Mouse (Mus musculus) stomach, embryonic 14.5 days (tissue): ENCODE measurements around the gene 4933415A04Rik. TPM values are rescaled to one million over a fixed set of nuclear protein-coding genes. Genes with fewer than 3 reads are reported as not detected.

Experiments used
- ATAC-seq: fragments of 200-750 bp; cut with Nextera tagmentation; 2 replicates; pipeline ENCODE4 v1.8.0; 2017; ENCODE audit warnings: low read depth, moderate TSS enrichment; ENCODE audit not compliant: insufficient number of reproducible peaks, insufficient read depth, low FRiP score
- H3K27ac ChIP-seq: fragments of 300-500 bp; sonication (generic); 2 replicates; pipeline ENCODE4 v1.5.1; 2014; ENCODE audit warnings: mild to moderate bottlenecking, low read length, moderate library complexity, mixed read lengths
- H3K27me3 ChIP-seq: fragments of 300-500 bp; sonication (generic); 2 replicates; pipeline ENCODE4 v1.6.1; 2014; ENCODE audit warnings: low read length, control low read depth, mixed read lengths; ENCODE audit not compliant: control insufficient read depth, insufficient read depth
- H3K36me3 ChIP-seq: fragments of 300-500 bp; sonication (generic); 2 replicates; pipeline ENCODE4 v1.6.1; 2014; ENCODE audit warnings: mild to moderate bottlenecking, control low read depth, low read length, moderate library complexity, mixed read lengths; ENCODE audit not compliant: control insufficient read depth, insufficient read depth
- H3K4me1 ChIP-seq: fragments of 300-500 bp; sonication (generic); 2 replicates; pipeline ENCODE4 v1.6.1; 2014; ENCODE audit warnings: low read length, control low read depth, mixed read lengths; ENCODE audit not compliant: control insufficient read depth, insufficient read depth
- H3K4me2 ChIP-seq: fragments of 300-500 bp; sonication (generic); replicated peaks from 2 replicates; pipeline ENCODE4 v1.6.1; 2014; ENCODE audit warnings: low read depth, low read length, control low read depth
- H3K4me3 ChIP-seq: fragments of 300-500 bp; sonication (generic); 2 replicates; pipeline ENCODE4 v1.5.1; 2014; ENCODE audit warnings: low read depth, low read length, control low read depth
- H3K9ac ChIP-seq: fragments of 300-500 bp; sonication (generic); replicated peaks from 2 replicates; pipeline ENCODE4 v1.6.1; 2014; ENCODE audit warnings: low read depth, mild to moderate bottlenecking, control low read depth, low read length, moderate library complexity, mixed read lengths
- H3K9me3 ChIP-seq: fragments of 300-500 bp; sonication (generic); 2 replicates; pipeline ENCODE4 v1.6.1; 2016; ENCODE audit warnings: low read depth, low read length, control low read depth; ENCODE audit not compliant: control insufficient read depth
- WGBS: fragments of 180-500 bp; shearing (Covaris S2); extraction: QIAGEN DNeasy Blood & Tissue Kit; methylation state at CpG from one replicate; pipeline ENCODE4 v1.1.7; 2014; 5-methylcytosine and 5-hydroxymethylcytosine counted together
- polyA plus RNA-seq: library from polyadenylated mRNA; unstranded; fragments of >200 nt; fragmentation: Nextera tagmentation; extraction: Ambion mirVana; gene quantifications from 2 replicates; pipeline ENCODE4 v1.2.1, GENCODE M21; 2014

The 4933415A04Rik gene
- polyA plus RNA-seq, 1 experiment from 2014 or later = 6.2 TPM

GRCm38 (mm10) chr11:43585211-43586005, 1.4 kb upstream of the 4933415A04Rik start:
- ATAC-seq = no peak
- WGBS = 93% methylated on average over 22 of the region's 22 CpGs
- no peaks in the 10 kb centered on the region for H3K9me3 ChIP-seq
- H3K9ac ChIP-seq = no peak overlapping the region
- H3K4me2 ChIP-seq = no peak overlapping the region
- 0 out of 2 replicates have a peak, but pooled peaks cover 3% of the 10 kb centered on the region for H3K4me1 ChIP-seq
- no peak overlapping the region for H3K27ac ChIP-seq
- H3K27me3 ChIP-seq = no peaks in the 10 kb centered on the region
- H3K36me3 ChIP-seq = peaks cover 17% of the 10 kb centered on the region
- no peak overlapping the region for H3K4me3 ChIP-seq

DNA sequence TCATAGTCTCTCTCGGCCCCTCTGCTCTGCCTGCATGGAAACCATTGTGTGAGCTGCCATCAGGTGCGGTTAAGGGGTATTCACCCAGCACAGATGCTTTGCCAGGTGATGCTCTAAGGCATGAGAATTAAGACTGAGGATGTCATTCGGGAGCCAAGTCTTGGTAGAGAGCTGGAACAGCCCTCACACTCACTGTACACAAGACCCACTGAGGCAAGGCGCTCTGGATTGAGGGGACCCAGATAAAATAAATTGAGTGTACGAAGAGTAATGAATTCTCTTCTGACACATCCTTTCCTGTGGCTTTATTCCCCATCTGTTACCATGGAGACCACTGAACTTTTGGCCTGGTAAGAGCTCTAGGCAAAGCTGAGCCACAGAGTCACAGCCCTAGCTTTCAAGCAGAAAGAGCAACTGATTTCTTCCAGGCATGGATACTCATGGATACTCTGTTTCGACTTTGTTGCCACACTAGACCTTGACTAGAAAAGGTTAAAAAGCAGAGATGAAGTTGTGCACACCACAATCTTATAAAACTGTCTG, 2.8 kb downstream of the 4933415A04Rik start:
- Histone ChIP-seq H3K4me1 (0 out of 2 replicates have a peak, but pooled peaks cover 5% of the 10 kb centered on the region), H3K9ac (no peak overlapping the region), H3K4me2 (no peak overlapping the region), H3K4me3 (no peak overlapping the region), H3K36me3 (peaks cover 14% of the 10 kb centered on the region), H3K27ac (no peak overlapping the region), H3K9me3 (no peaks in the 10 kb centered on the region), H3K27me3 (no peaks in the 10 kb centered on the region)
- 36% methylated on average over 6 of the region's 6 CpGs for WGBS
- no peak for ATAC-seq

DNA sequence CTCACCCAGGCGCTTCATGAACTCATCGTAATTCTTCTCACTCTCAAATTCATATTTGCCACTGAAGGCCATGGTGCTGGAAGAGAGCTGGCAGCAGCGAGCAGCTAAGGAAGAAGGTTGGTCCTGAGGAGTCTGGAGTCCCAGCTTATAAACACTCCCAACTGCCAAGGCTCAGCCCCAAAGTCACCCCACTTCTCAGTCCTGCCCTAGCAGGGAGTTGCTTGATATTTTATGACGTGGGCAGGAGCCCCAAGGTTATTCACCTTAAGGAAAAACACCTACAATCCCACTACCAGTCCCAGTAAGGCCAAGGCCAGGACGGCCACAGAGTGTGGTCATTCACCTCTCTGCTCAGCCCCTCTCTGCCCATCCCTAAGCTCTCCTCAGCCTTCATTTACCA, 14.6 kb downstream of the 4933415A04Rik start, which contains the start of gene Fabp6:
TSS of gene Fabp6 (minus strand) at position 101 of the 400 bp plus-strand sequence.
- no peaks in the 10 kb centered on the region for H3K36me3 ChIP-seq
- no peak within 1 kb of the TSS for H3K4me2 ChIP-seq
- ATAC-seq = no peak
- H3K9ac ChIP-seq = no peak within 1 kb of the TSS
- no peaks in the 10 kb centered on the region for H3K9me3 ChIP-seq
- no peaks in the 10 kb centered on the region for H3K27me3 ChIP-seq
- 82% methylated on average over 5 of the region's 5 CpGs for WGBS
- no peak within 1 kb of the TSS for H3K27ac ChIP-seq
- H3K4me3 ChIP-seq = no peak within 1 kb of the TSS
- no peaks in the 10 kb centered on the region for H3K4me1 ChIP-seq

- H3K27me3 ChIP-seq = no peaks in the 10 kb centered on the region
- no peak overlapping the region for H3K4me2 ChIP-seq
- WGBS = 76% methylated on average over 2 of the region's 2 CpGs
- no peak overlapping the region for H3K9ac ChIP-seq
- no peak overlapping the region for H3K4me3 ChIP-seq
- H3K27ac ChIP-seq = no peak overlapping the region
- ATAC-seq = no peak
- H3K36me3 ChIP-seq = no peaks in the 10 kb centered on the region
- H3K4me1 ChIP-seq = no peaks in the 10 kb centered on the region
- no peaks in the 10 kb centered on the region for H3K9me3 ChIP-seq
These were observed 17.4 kb downstream of the 4933415A04Rik start for GRCm38 (mm10) chr11:43604207-43604606.

GRCm38 (mm10) chr11:43604891-43605290, 18.1 kb downstream of the 4933415A04Rik start:
- H3K9me3 ChIP-seq = no peaks in the 10 kb centered on the region
- H3K36me3 ChIP-seq = no peaks in the 10 kb centered on the region
- no peak overlapping the region for H3K9ac ChIP-seq
- no peak overlapping the region for H3K27ac ChIP-seq
- 85% methylated on average over 6 of the region's 6 CpGs for WGBS
- no peaks in the 10 kb centered on the region for H3K27me3 ChIP-seq
- no peaks in the 10 kb centered on the region for H3K4me1 ChIP-seq
- ATAC-seq = no peak
- H3K4me2 ChIP-seq = no peak overlapping the region
- no peak overlapping the region for H3K4me3 ChIP-seq

- Histone ChIP-seq H3K4me2 (no peak overlapping the region), H3K27ac (no peak overlapping the region), H3K9ac (no peak overlapping the region), H3K9me3 (no peaks in the 10 kb centered on the region), H3K27me3 (no peaks in the 10 kb centered on the region), H3K4me1 (no peaks in the 10 kb centered on the region), H3K36me3 (no peaks in the 10 kb centered on the region), H3K4me3 (no peak overlapping the region)
- ATAC-seq = no peak
- 79% methylated on average over 6 of the region's 6 CpGs for WGBS
These were observed 19.0 kb downstream of the 4933415A04Rik start for GRCm38 (mm10) chr11:43605859-43606258.

GRCm38 (mm10) chr11:43608440-43608839, 21.6 kb downstream of the 4933415A04Rik start:
- Histone ChIP-seq H3K27ac (no peak overlapping the region), H3K4me1 (no peaks in the 10 kb centered on the region), H3K4me2 (no peak overlapping the region), H3K4me3 (no peak overlapping the region), H3K9ac (no peak overlapping the region), H3K9me3 (no peaks in the 10 kb centered on the region), H3K27me3 (no peaks in the 10 kb centered on the region), H3K36me3 (no peaks in the 10 kb centered on the region)
- 80% methylated on average over 3 of the region's 3 CpGs for WGBS
- ATAC-seq = no peak

DNA sequence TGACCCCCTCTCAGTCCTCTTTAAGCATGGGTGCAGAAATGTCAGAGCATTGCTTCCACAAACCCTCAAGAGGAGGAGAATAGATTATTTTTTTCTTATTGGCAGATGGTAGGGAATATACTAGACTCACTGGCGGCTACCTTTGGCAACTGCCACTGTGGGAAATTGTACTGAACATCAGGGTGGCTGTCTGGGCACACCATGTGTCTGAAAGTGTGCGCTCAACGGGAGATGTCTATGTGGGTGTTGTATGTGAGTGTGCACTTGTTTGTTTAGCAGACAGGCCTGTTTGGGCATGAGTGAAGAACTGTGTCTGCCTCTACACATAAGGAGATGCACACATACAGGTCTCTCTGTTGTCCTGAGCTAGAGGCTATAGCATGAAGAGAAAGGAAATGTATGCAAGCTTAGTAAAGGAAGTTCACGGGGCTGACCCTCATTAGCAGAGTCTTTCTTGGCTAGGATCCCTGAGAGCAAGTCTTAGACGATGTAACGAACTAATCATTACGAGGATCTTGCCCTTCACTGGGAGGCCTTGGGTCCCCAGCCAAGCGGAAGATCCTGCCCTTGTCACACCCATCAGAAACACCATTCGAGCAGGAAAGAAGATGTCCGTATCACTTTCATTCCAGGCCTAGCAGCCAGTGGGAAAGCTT, 23.3 kb downstream of the 4933415A04Rik start:
- Histone ChIP-seq H3K36me3 (no peaks in the 10 kb centered on the region), H3K4me2 (no peak overlapping the region), H3K9ac (no peak overlapping the region), H3K27me3 (no peaks in the 10 kb centered on the region), H3K4me1 (no peaks in the 10 kb centered on the region), H3K9me3 (no peaks in the 10 kb centered on the region), H3K27ac (no peak overlapping the region), H3K4me3 (no peak overlapping the region)
- 80% methylated on average over 10 of the region's 10 CpGs for WGBS
- ATAC-seq = no peak
